Mouse (Mus musculus) thymus, adult 2 months (tissue): Measurements from ENCODE around the gene Mark1.

Source experiments
- CTCF ChIP-seq: fragments of 200-500 bp; IDR thresholded peaks from 2 replicates; pipeline ENCODE4 v1.5.1; 2012; ENCODE audit warnings: mild to moderate bottlenecking, control low read depth, low read length, moderate library complexity, borderline replicate concordance; ENCODE audit not compliant: control insufficient read depth, poor library complexity, insufficient read depth; ENCODE audit errors: extremely low read depth
- POLR2A ChIP-seq: fragments of 200-500 bp; IDR thresholded peaks from 2 replicates; pipeline ENCODE4 v1.6.1; 2012; ENCODE audit warnings: mild to moderate bottlenecking, low read length, control low read depth, moderate library complexity; ENCODE audit not compliant: control insufficient read depth, poor library complexity, insufficient read depth; ENCODE audit errors: extremely low read depth

DNA sequence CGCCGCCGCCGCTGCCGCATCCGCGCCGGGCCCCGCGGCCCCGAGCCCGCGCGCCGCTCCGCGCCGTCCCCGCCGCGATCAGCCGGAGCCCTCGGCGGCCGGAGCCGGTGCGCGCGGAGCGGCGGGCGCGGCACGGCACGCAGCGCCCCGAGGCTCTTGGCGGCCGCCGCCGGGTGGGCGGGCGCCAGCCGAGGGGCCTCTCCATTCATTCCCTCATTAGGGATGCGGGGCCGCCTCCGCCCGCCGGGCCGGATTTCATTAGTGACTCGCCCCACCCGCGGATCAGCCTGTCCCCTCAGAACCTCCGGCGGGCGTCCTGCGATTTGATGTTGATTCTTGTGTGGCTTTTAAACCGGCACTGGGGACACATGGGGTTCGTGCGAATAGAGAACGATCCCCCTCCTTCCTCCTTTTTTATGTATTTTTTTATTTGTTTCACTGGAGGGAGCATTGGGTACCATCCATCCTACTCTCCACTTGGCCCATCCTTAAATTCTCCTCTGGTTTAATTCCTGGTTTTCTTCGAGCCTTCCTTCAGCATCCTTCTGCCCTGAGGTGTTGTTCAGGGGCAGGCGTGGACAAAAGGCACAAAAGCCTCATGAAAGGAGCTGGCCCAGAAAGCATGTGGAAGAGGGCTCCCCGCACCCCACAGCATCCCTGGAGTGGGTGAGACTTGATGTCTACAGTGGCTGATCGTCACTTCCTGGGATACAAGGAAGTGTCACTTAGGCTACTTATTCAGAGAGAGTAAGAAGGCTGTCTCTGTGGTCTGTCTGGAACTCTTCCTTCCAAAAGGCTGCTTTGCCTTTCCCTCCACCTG lies 620 bp upstream of the Mark1 start:
- TF ChIP-seq CTCF (no peak), POLR2A (no peak)
